Mouse (Mus musculus) hindbrain, embryonic 14.5 days (tissue): ENCODE results near the gene Spic. TPM values are rescaled to one million over a fixed set of nuclear protein-coding genes. Genes with fewer than 3 reads are reported as not detected.

Experiments used
- ATAC-seq: fragments of 200-750 bp; cut with Nextera tagmentation; 2 replicates; pipeline ENCODE4 v1.8.0; 2017; ENCODE audit warnings: moderate number of reproducible peaks, mild to moderate bottlenecking, moderate TSS enrichment, moderate library complexity; ENCODE audit not compliant: low FRiP score
- DNase-seq: peaks from one replicate; pipeline ENCODE4 v3.0.0-alpha.2; 2015; ENCODE audit warnings: low spot score
- H3K27ac ChIP-seq: fragments of 300-500 bp; sonication (generic); 2 replicates; pipeline ENCODE4 v1.5.1; 2014; ENCODE audit warnings: mild to moderate bottlenecking, moderate library complexity
- H3K27me3 ChIP-seq: fragments of 300-500 bp; sonication (generic); 2 replicates; pipeline ENCODE4 v1.6.1; 2014; ENCODE audit warnings: mild to moderate bottlenecking, low read length, mixed read lengths; ENCODE audit not compliant: control insufficient read depth, insufficient read depth
- H3K36me3 ChIP-seq: fragments of 300-500 bp; sonication (generic); replicated peaks from 2 replicates; pipeline ENCODE4 v1.6.1; 2014; ENCODE audit not compliant: control insufficient read depth, insufficient read depth
- H3K4me1 ChIP-seq: fragments of 300-500 bp; sonication (generic); replicated peaks from 2 replicates; pipeline ENCODE4 v1.6.1; 2014; ENCODE audit warnings: antibody characterized with exemption, low read length, mixed read lengths; ENCODE audit not compliant: control insufficient read depth, insufficient read depth
- H3K4me2 ChIP-seq: fragments of 300-500 bp; sonication (generic); replicated peaks from 2 replicates; pipeline ENCODE4 v1.6.1; 2014; ENCODE audit warnings: mild to moderate bottlenecking, moderate library complexity
- H3K4me3 ChIP-seq: fragments of 300-500 bp; sonication (generic); replicated peaks from 2 replicates; pipeline ENCODE4 v1.5.1; 2014; ENCODE audit warnings: mild to moderate bottlenecking, low read length
- H3K9ac ChIP-seq: fragments of 300-500 bp; sonication (generic); 2 replicates; pipeline ENCODE4 v1.6.1; 2014
- H3K9me3 ChIP-seq: fragments of 300-500 bp; sonication (generic); 2 replicates; pipeline ENCODE4 v1.6.1; 2016; ENCODE audit warnings: low read length; ENCODE audit not compliant: control insufficient read depth
- WGBS: fragments of 180-500 bp; shearing (Covaris S2); extraction: QIAGEN DNeasy Blood & Tissue Kit; methylation state at CpG from one replicate; pipeline ENCODE4 v1.1.7; 2014; 5-methylcytosine and 5-hydroxymethylcytosine counted together
- polyA plus RNA-seq: library from polyadenylated mRNA; unstranded; fragments of >200 nt; fragmentation: Nextera tagmentation; extraction: Ambion mirVana; gene quantifications from 2 replicates; pipeline ENCODE4 v1.2.1, GENCODE M21; 2014

Gene Spic
- polyA plus RNA-seq = 0.17 TPM in 1 of 2 replicates, not detected in the other

- no peak for DNase-seq
- Histone ChIP-seq H3K9ac (no peak within 1 kb of the TSS), H3K27me3 (no peaks in the 10 kb centered on the region), H3K4me3 (no peak within 1 kb of the TSS), H3K4me1 (no peaks in the 10 kb centered on the region), H3K36me3 (no peaks in the 10 kb centered on the region), H3K9me3 (no peaks in the 10 kb centered on the region), H3K4me2 (no peak within 1 kb of the TSS), H3K27ac (no peak within 1 kb of the TSS)
- 72% methylated on average over 5 of the region's 5 CpGs for WGBS
- ATAC-seq = no peak
Observed at GRCm38 (mm10) chr10:88684925-88685324, at the start of gene Spic. TSS of gene Spic (minus strand) at chr10:88685015.

DNA sequence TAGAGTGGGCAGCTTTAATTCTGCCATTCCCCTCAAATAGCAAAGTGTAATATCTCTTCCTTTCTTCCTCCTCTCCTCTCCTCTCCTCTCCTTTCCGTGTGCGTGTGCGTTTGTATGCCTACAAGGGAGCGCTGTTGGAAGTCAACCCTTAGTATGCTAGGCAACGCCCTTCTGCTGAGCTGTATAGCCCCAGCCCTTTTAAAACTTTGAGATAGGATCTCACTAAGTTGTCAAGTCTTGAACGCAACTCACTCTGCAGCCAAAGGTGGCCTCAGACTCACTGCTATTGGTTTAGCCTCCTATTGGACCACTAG is 47.5 kb upstream of the Spic start:
- H3K27ac ChIP-seq = no peak overlapping the region
- DNase-seq = no peak
- peaks cover 17% of the 10 kb centered on the region for H3K36me3 ChIP-seq
- WGBS = 14% methylated on average over 6 of the region's 6 CpGs
- peak overlapping the region; percentile 94 for H3K9ac ChIP-seq
- no peak for ATAC-seq
- H3K4me2 ChIP-seq = peak overlapping the region; percentile 76
- peaks cover 11% of the 10 kb centered on the region for H3K4me1 ChIP-seq
- H3K27me3 ChIP-seq = no peaks in the 10 kb centered on the region
- H3K4me3 ChIP-seq = peak overlapping the region; percentile 99
- no peaks in the 10 kb centered on the region for H3K9me3 ChIP-seq

DNA sequence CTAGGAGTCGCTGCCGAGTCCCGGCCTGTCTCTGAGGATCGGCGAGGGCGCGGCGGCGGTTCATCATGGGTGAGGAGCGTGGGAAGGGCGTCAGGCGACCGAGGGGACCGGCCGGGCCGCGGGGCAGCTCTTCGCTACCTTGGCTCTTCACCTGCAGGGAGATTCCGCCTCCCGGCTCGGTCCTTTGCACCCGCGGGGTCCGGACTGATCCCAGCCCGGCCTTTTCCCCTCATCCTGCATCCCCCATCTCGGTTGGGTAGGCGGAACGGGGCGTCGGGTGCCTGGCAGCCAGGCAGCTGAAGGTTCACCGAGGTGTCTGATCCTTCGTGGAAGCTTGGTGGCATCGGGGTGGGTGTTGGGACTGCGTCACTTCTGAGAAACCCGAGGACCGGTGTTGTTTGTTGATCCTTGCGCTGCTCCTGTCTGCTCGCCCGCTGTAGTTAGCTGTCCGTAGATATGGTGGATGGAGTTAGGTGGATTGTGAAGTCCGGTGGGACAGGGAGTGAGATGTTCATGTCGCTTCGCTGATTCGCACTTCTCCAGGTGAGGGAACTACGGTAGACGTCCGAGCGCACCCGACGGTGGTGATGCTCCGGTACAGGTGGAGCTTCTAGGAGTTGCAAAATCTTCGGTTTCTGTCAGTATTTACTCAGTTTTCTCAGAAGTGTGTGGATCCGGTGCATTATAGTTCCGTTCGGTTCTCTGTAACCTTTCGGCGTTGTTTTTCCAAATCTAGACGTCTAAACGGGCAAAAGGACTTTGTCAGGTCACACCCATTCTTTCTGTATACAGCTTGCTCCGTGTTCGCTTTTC is 46.9 kb upstream of the Spic start:
- ATAC-seq (peak; percentile 61), DNase-seq (no peak)

GRCm38 (mm10) chr10:88730571-88731495 is 46.0 kb upstream of the Spic start, which contains the start of gene Arl1:
TSS of gene Arl1 (plus strand) at chr10:88730858.
- peak; percentile 95 for ATAC-seq
- Histone ChIP-seq H3K36me3 (peaks cover 2% of the 10 kb centered on the region; the same call in 1 of the 2 replicates), H3K4me2 (peak within 1 kb of the TSS; percentile 76), H3K27me3 (no peaks in the 10 kb centered on the region), H3K27ac (peak within 1 kb of the TSS; percentile 80), H3K4me3 (peak within 1 kb of the TSS; percentile 99), H3K9me3 (no peaks in the 10 kb centered on the region), H3K4me1 (peaks cover 11% of the 10 kb centered on the region), H3K9ac (peak within 1 kb of the TSS; percentile 94)
- peak; percentile 91 for DNase-seq
- WGBS = under 1% methylated on average over 65 of the region's 65 CpGs

More for the DNA sequence above, 46.9 kb upstream of the Spic start:
- Histone ChIP-seq H3K9me3 (no peaks in the 10 kb centered on the region), H3K36me3 (peaks cover 11% of the 10 kb centered on the region; the same call in 1 of the 2 replicates), H3K27me3 (no peaks in the 10 kb centered on the region), H3K4me3 (peak overlapping the region; percentile 99), H3K9ac (peak overlapping the region; percentile 94), H3K4me1 (peaks cover 11% of the 10 kb centered on the region), H3K27ac (peak overlapping the region; percentile 80), H3K4me2 (peak overlapping the region; percentile 76)
- 3% methylated on average over 54 of the region's 61 CpGs for WGBS

GRCm38 (mm10) chr10:88728166-88728565 is 43.4 kb upstream of the Spic start:
- peaks cover 11% of the 10 kb centered on the region for H3K4me1 ChIP-seq
- H3K9ac ChIP-seq = no peak overlapping the region
- no peak overlapping the region for H3K4me3 ChIP-seq
- H3K9me3 ChIP-seq = no peaks in the 10 kb centered on the region
- no peaks in the 10 kb centered on the region for H3K27me3 ChIP-seq
- H3K4me2 ChIP-seq = no peak overlapping the region
- no peak overlapping the region for H3K27ac ChIP-seq
- ATAC-seq (no peak), DNase-seq (no peak)
- WGBS = 80% methylated on average over 8 of the region's 8 CpGs
- H3K36me3 ChIP-seq = no peaks in the 10 kb centered on the region

DNA sequence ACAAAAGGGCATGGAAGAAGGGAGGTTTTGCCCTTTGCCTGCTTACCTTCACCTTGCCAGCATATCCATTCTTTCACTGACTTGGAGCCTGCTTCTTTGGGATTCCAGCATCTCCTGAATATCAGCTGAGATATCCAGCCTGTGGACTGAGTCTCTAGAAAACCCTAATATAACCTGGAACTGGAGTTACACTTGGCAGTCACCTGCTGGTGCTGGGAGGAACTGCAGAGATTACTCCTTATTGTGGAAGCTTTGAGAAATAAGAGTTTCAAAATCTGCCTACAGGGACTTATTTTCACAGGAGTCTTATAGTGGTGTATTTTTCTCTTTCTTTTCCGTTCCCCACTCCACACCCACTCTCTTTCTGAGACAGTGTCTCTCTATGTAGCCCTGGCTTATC is 42.3 kb upstream of the Spic start:
- H3K4me2 ChIP-seq = no peak overlapping the region
- H3K4me3 ChIP-seq = no peak overlapping the region
- DNase-seq (peak; percentile 67), ATAC-seq (no peak)
- no peaks in the 10 kb centered on the region for H3K27me3 ChIP-seq
- H3K9me3 ChIP-seq = no peaks in the 10 kb centered on the region
- 63% methylated on average over 1 of the region's 1 CpGs for WGBS
- no peak overlapping the region for H3K27ac ChIP-seq
- no peaks in the 10 kb centered on the region for H3K36me3 ChIP-seq
- no peak overlapping the region for H3K9ac ChIP-seq
- H3K4me1 ChIP-seq = peaks cover 5% of the 10 kb centered on the region

- Histone ChIP-seq H3K36me3 (no peaks in the 10 kb centered on the region), H3K4me1 (0 out of 2 replicates have a peak, but pooled peaks cover 3% of the 10 kb centered on the region), H3K4me2 (no peak overlapping the region), H3K27ac (no peak overlapping the region), H3K27me3 (no peaks in the 10 kb centered on the region), H3K9me3 (no peaks in the 10 kb centered on the region), H3K4me3 (no peak overlapping the region), H3K9ac (no peak overlapping the region)
- DNase-seq = peak; percentile 61
- 59% methylated on average over 2 of the region's 2 CpGs for WGBS
- ATAC-seq = no peak
Observed at GRCm38 (mm10) chr10:88725343-88725742, 40.5 kb upstream of the Spic start.

- H3K27ac ChIP-seq = no peak overlapping the region
- no peaks in the 10 kb centered on the region for H3K27me3 ChIP-seq
- no peaks in the 10 kb centered on the region for H3K36me3 ChIP-seq
- WGBS = 74% methylated on average over 1 of the region's 1 CpGs
- H3K4me1 ChIP-seq = no peaks in the 10 kb centered on the region
- no peak for ATAC-seq
- no peak for DNase-seq
- no peaks in the 10 kb centered on the region for H3K9me3 ChIP-seq
- H3K9ac ChIP-seq = no peak overlapping the region
- H3K4me3 ChIP-seq = no peak overlapping the region
- H3K4me2 ChIP-seq = no peak overlapping the region
Observed at GRCm38 (mm10) chr10:88719618-88720017, 34.8 kb upstream of the Spic start.

DNA sequence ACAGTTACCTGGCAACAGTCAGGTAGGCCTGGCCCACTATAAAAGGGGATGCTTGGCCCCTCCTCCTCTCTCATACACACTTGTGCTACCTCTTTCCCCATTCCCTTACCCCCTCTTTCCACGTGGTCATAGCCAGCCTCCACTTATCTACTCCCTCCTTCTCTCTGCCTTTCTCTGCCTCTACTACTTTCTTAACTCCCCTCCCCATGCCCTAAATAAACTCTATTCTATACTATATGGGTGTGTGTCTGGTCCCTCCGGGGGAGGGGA is 32.9 kb upstream of the Spic start:
- Histone ChIP-seq H3K4me2 (no peak overlapping the region), H3K9ac (no peak overlapping the region), H3K36me3 (no peaks in the 10 kb centered on the region), H3K4me1 (no peaks in the 10 kb centered on the region), H3K27me3 (no peaks in the 10 kb centered on the region), H3K27ac (no peak overlapping the region), H3K4me3 (no peak overlapping the region), H3K9me3 (no peaks in the 10 kb centered on the region)
- DNase-seq = no peak
- ATAC-seq = no peak
- 56% methylated on average over 2 of the region's 2 CpGs for WGBS
